Mouse (Mus musculus): ENCODE data around the gene Rasl10b. TPM values are rescaled to one million over a fixed set of nuclear protein-coding genes. Genes with fewer than 3 reads are reported as not detected.

The Rasl10b gene
- polyA plus RNA-seq, 1 experiment, result 2.7 TPM

GRCm38 (mm10) chr11:83443824-83444223 is 34.9 kb downstream of the Rasl10b start:
- no peak overlapping the region for H3K27ac ChIP-seq (ENCODE audit: insufficient read depth, low read length)
- peaks cover 3% of the 10 kb centered on the region; the same call in 1 of the 2 replicates for H3K4me1 ChIP-seq (ENCODE audit: control insufficient read depth, insufficient read depth, low read length)
- H3K4me3 ChIP-seq (ENCODE audit: insufficient read depth, low read length), result no peak overlapping the region
- TF ChIP-seq POLR2A (IDR thresholded peaks at IDR 0.05; ENCODE audit: low read depth, low read length) (no peak), CTCF (IDR thresholded peaks at IDR 0.05; ENCODE audit: borderline replicate concordance, insufficient read depth, low read length) (no peak)

- Histone ChIP-seq H3K27ac (ENCODE audit: insufficient read depth, low read length) (no peak overlapping the region), H3K4me1 (ENCODE audit: control insufficient read depth, insufficient read depth, low read length) (peaks cover 7% of the 10 kb centered on the region; the same call in 1 of the 2 replicates), H3K4me3 (ENCODE audit: insufficient read depth, low read length) (no peak overlapping the region)
- no peak for TF ChIP-seq CTCF (IDR thresholded peaks at IDR 0.05; ENCODE audit: borderline replicate concordance, insufficient read depth, low read length)
These were observed 36.1 kb downstream of the Rasl10b start for GRCm38 (mm10) chr11:83445001-83445400.

- Histone ChIP-seq H3K4me3 (ENCODE audit: insufficient read depth, low read length) (no peak overlapping the region), H3K4me1 (ENCODE audit: control insufficient read depth, insufficient read depth, low read length) (peaks cover 7% of the 10 kb centered on the region; the same call in 1 of the 2 replicates), H3K27ac (ENCODE audit: insufficient read depth, low read length) (no peak overlapping the region)
- TF ChIP-seq CTCF (IDR thresholded peaks at IDR 0.05; ENCODE audit: borderline replicate concordance, insufficient read depth, low read length) (no peak), POLR2A (IDR thresholded peaks at IDR 0.05; ENCODE audit: low read depth, low read length) (no peak)
These were observed 38.7 kb downstream of the Rasl10b start for GRCm38 (mm10) chr11:83447612-83448011.

- Histone ChIP-seq H3K27ac (ENCODE audit: insufficient read depth, low read length) (no peak overlapping the region), H3K4me3 (ENCODE audit: insufficient read depth, low read length) (no peak overlapping the region)
- no peak for TF ChIP-seq CTCF (IDR thresholded peaks at IDR 0.05; ENCODE audit: borderline replicate concordance, insufficient read depth, low read length)
- no peak for TF ChIP-seq POLR2A (IDR thresholded peaks at IDR 0.05; ENCODE audit: low read depth, low read length)
These were observed 39.3 kb downstream of the Rasl10b start for GRCm38 (mm10) chr11:83448021-83448926.

GRCm38 (mm10) chr11:83448927-83449236 is 39.9 kb downstream of the Rasl10b start:
- peaks cover 7% of the 10 kb centered on the region; the same call in 1 of the 2 replicates for H3K4me1 ChIP-seq (ENCODE audit: control insufficient read depth, insufficient read depth, low read length)
- TF ChIP-seq CTCF (IDR thresholded peaks at IDR 0.05; ENCODE audit: borderline replicate concordance, insufficient read depth, low read length) (no peak), POLR2A (IDR thresholded peaks at IDR 0.05; ENCODE audit: low read depth, low read length) (no peak)
- H3K27ac ChIP-seq (ENCODE audit: insufficient read depth, low read length), result no peak overlapping the region
- no peak overlapping the region for H3K4me3 ChIP-seq (ENCODE audit: insufficient read depth, low read length)

More at GRCm38 (mm10) chr11:83448021-83448926, 39.3 kb downstream of the Rasl10b start:
- peaks cover 7% of the 10 kb centered on the region; the same call in 1 of the 2 replicates for H3K4me1 ChIP-seq (ENCODE audit: control insufficient read depth, insufficient read depth, low read length)

GRCm38 (mm10) chr11:83449298-83449697 is 40.4 kb downstream of the Rasl10b start:
- no peak for TF ChIP-seq CTCF (IDR thresholded peaks at IDR 0.05; ENCODE audit: borderline replicate concordance, insufficient read depth, low read length)
- no peak overlapping the region for H3K4me3 ChIP-seq (ENCODE audit: insufficient read depth, low read length)
- H3K27ac ChIP-seq (ENCODE audit: insufficient read depth, low read length), result no peak overlapping the region
- peaks cover 7% of the 10 kb centered on the region; the same call in 1 of the 2 replicates for H3K4me1 ChIP-seq (ENCODE audit: control insufficient read depth, insufficient read depth, low read length)

GRCm38 (mm10) chr11:83450550-83450949 is 41.6 kb downstream of the Rasl10b start:
- no peak for TF ChIP-seq POLR2A (IDR thresholded peaks at IDR 0.05; ENCODE audit: low read depth, low read length)
- Histone ChIP-seq H3K4me1 (ENCODE audit: control insufficient read depth, insufficient read depth, low read length) (peaks cover 13% of the 10 kb centered on the region), H3K27ac (ENCODE audit: insufficient read depth, low read length) (no peak overlapping the region), H3K4me3 (ENCODE audit: insufficient read depth, low read length) (no peak overlapping the region)

GRCm38 (mm10) chr11:83451281-83451680 is 42.3 kb downstream of the Rasl10b start:
- TF ChIP-seq CTCF (IDR thresholded peaks at IDR 0.05; ENCODE audit: borderline replicate concordance, insufficient read depth, low read length), result no peak
- no peak for TF ChIP-seq POLR2A (IDR thresholded peaks at IDR 0.05; ENCODE audit: low read depth, low read length)
- Histone ChIP-seq H3K27ac (ENCODE audit: insufficient read depth, low read length) (no peak overlapping the region), H3K4me1 (ENCODE audit: control insufficient read depth, insufficient read depth, low read length) (peaks cover 19% of the 10 kb centered on the region), H3K4me3 (ENCODE audit: insufficient read depth, low read length) (no peak overlapping the region)

- H3K4me1 ChIP-seq (ENCODE audit: control insufficient read depth, insufficient read depth, low read length), result peaks cover 24% of the 10 kb centered on the region
- peak overlapping the region; percentile 89 for H3K27ac ChIP-seq (ENCODE audit: insufficient read depth, low read length)
These were observed 45.6 kb downstream of the Rasl10b start for GRCm38 (mm10) chr11:83454548-83454947.

GRCm38 (mm10) chr11:83455608-83456007 is 46.7 kb downstream of the Rasl10b start:
- Histone ChIP-seq H3K4me1 (ENCODE audit: control insufficient read depth, insufficient read depth, low read length) (peaks cover 24% of the 10 kb centered on the region), H3K27ac (ENCODE audit: insufficient read depth, low read length) (peak overlapping the region; percentile 89), H3K4me3 (ENCODE audit: insufficient read depth, low read length) (no peak overlapping the region)
- TF ChIP-seq POLR2A (IDR thresholded peaks at IDR 0.05; ENCODE audit: low read depth, low read length) (no peak), CTCF (IDR thresholded peaks at IDR 0.05; ENCODE audit: borderline replicate concordance, insufficient read depth, low read length) (no peak)

More at GRCm38 (mm10) chr11:83454548-83454947, 45.6 kb downstream of the Rasl10b start:
- TF ChIP-seq CTCF (IDR thresholded peaks at IDR 0.05; ENCODE audit: borderline replicate concordance, insufficient read depth, low read length), result no peak
- no peak overlapping the region for H3K4me3 ChIP-seq (ENCODE audit: insufficient read depth, low read length)
